Mouse (Mus musculus) bone marrow macrophage, adult 2 months (primary cell): ENCODE measurements at regions not wholly inside any gene's neighbourhood (a gene's known extent, or its start where the extent isn't known, plus 50 kb on each side); places are given as distances from the start of the nearest gene placed in this dataset.

Experiments
- CTCF ChIP-seq: IDR thresholded peaks from 2 replicates; pipeline ENCODE4 v1.5.1; 2012; ENCODE audit warnings: low read depth, mild to moderate bottlenecking, low read length, moderate library complexity
- POLR2A ChIP-seq: IDR thresholded peaks from 2 replicates; pipeline ENCODE4 v1.6.1; 2012; ENCODE audit warnings: mild to moderate bottlenecking, low read depth, low read length, borderline replicate concordance

- TF ChIP-seq CTCF (no peak), POLR2A (no peak)
These were observed 145.2 kb upstream of the Zmiz1 start for GRCm38 (mm10) chr14:25313693-25314240.
